Comparison of ENCODE assay signal across 15 mouse cellular contexts in the genomic region with DNA sequence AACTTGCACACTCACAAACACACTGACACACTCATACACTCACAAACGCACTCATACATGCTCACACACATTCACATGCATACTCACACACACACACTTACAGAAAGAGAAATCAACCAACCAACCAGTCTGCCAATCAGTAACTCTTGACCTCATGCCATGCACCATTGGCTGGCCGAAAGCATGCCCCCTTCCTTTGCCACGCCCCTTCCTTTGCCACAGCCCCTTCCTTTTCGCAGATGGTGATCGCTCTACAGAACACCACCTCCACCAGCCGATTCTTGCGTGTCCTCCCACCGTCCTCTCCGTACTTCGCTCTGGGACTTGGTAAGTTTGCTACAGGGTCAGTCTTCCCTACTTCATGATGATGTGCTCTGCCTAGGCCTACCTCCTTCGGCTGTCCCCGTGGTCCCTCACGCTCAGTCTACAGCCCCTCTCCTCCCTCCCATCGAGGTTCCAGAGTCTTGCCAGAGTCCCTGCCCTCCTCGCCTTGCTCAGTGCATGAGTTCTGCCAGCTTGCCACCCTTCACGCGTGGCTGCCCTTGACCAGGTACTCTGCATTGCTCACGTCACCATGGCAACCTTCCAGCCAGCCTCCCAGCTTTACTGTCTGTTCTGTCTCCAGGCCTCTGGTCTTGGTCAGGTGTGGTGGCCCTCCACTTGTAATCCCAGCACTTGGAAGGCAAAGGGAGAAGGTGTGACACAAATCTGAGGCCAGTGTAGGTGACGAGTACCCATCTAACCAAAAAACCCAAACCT. TPM values are rescaled to one million over a fixed set of nuclear protein-coding genes. Genes with fewer than 3 reads are reported as not detected.
DNase-seq lines count a peak whose midpoint lies in the region.
"Had no signal": no experiment of that assay in that cellular context is flagged by ENCODE, and none has a peak within 500 bp of the region (broad histone marks: within the 10 kb centered on the region; RNA-seq: fewer than 3 reads in every experiment).

No protein-coding gene starts in this region.

- peak; percentile 22 for DNase-seq in retina, postnatal 1 day
- DNase-seq in retina, embryonic 14.5 days (ENCODE audit: low spot score) = no peak
- DNase-seq in kidney, adult 18-20 months = peak; percentile 92
- peak; percentile 90 for DNase-seq in kidney, postnatal 10 days
- no peak for DNase-seq in layer of hippocampus, adult 9-10 months (ENCODE audit: low spot score)
- DNase-seq in lung, postnatal 10 days = no peak
- DNase-seq in layer of hippocampus, postnatal 14 days (ENCODE audit: low spot score in 2 of 2) = no peak
- DNase-seq: adrenal gland, postnatal 10 days; cerebellum, adult 18-20 months; gastrocnemius, postnatal 10 days; right cerebral cortex, adult 18-20 months had no signal

RNA-seq across cellular contexts. Expression of a gene that starts 17.3 kb away (rescaled TPM):
- total RNA-seq in layer of hippocampus, postnatal 14 days (2021) = 1 to 10 TPM; 1.3 to 3.8 TPM
- total RNA-seq: common myeloid progenitor, adult 5-6 weeks had no signal

RNA-seq across cellular contexts. Expression of a gene that starts 26.3 kb away (rescaled TPM):
- total RNA-seq in layer of hippocampus, postnatal 14 days (2021) = 10 to 100 TPM; 11.4 to 11.9 TPM
- total RNA-seq: common myeloid progenitor, adult 5-6 weeks had no signal

RNA-seq across cellular contexts. Expression of a gene that starts 37.3 kb away (rescaled TPM):
- 1 to 10 TPM; 1.2 to 1.3 TPM for total RNA-seq in layer of hippocampus, postnatal 14 days (2021)
- total RNA-seq: common myeloid progenitor, adult 5-6 weeks had no signal

RNA-seq across cellular contexts. Expression of a gene that starts 39.4 kb away (rescaled TPM):
- total RNA-seq in layer of hippocampus, postnatal 14 days (2021) = not detected
- total RNA-seq: adrenal gland, postnatal 10 days; common myeloid progenitor, adult 5-6 weeks; gastrocnemius, postnatal 10 days; heart, adult 8-10 months; layer of hippocampus, adult 8-10 months; left cerebral cortex, adult 8-10 months had no signal

Comparison
In these comparisons a context has a peak if more than half of its experiments do, and no peak if none do; other contexts are left out.
1. DNase-seq: peak in retina, postnatal 1 day (single experiment), kidney, adult 18-20 months (single experiment) and kidney, postnatal 10 days (single experiment); none in retina, embryonic 14.5 days (single experiment), layer of hippocampus, adult 9-10 months (single experiment), lung, postnatal 10 days (single experiment) and layer of hippocampus, postnatal 14 days (0 of 2).